Mouse (Mus musculus) C2C12 (cell line): ENCODE results near the gene Cdc42bpa.

ENCODE experiments used
- CTCF ChIP-seq: IDR thresholded peaks from one replicate; pipeline ENCODE4 v1.5.1; 2011; ENCODE audit not compliant: control insufficient read depth, insufficient read depth, insufficient read length
- MYOG ChIP-seq: IDR thresholded peaks from one replicate; pipeline ENCODE4 v1.6.1; 2011; ENCODE audit not compliant: control insufficient read depth, insufficient read length; ENCODE audit errors: extremely low read depth

DNA sequence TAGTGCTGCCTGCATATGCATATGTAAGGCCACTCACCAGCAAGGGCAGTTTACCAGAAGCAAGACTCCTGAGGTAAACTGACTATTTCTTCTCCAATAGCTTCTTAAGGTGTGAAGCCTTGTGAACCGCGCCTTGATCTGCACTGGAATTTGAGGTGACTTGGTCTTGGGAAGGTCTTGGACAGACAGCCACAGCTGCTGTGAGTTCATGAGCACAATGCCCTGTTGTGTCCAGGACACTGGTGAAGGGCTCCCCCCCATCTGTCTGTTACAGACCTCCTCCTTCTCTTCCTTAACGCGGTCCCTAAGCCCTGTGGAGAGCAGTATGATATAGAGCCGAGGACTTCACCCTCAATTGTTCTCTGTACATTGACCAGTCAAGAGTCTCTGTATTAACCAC, 138.2 kb downstream of the Cdc42bpa start:
- TF ChIP-seq MYOG: no peak
- TF ChIP-seq CTCF: no peak
